Mouse (Mus musculus): ENCODE measurements around the gene Mapk9.

The Mapk9 gene

DNA sequence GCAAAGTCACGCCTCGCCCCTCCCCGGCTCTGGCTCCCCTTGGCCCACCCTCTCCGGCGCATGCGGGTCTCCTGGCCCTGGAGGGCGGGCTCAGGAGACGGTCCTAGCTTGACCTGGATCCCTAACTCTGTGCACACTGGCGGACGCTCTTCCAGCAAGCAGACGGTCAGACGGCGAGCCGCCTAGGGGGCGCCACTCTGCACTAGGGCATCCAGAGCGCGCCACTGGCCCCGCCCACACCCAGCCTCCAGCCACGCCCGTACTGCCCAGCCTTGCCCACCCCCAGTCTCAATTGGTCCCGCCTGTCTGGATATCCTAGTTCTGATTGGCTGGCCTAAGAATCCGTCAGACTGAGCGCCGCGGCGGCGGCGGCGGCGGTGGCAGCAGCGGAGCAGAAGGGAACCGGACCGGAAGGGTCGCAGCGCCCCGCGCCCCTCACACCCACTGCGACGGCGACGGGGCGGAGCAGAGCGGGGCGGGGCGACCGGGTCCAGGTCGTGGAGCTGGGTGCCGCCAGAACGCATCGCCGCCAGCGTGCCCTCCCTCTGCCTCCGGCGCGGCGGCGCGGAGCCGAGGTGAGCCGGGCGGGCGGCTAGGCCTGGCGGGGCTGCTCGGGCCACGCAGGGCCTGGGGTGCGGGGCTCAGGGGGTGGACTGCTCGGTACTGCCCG is at the start of gene Mapk9:
Mapk9 (plus strand) TSS at position 351 of the 670 bp plus-strand sequence.
- TF ChIP-seq GATA4 (IDR thresholded peaks at IDR 0.05; ENCODE audit: insufficient replicate concordance, low read length): peak; percentile 61; the same call in 1 of the 2 replicates

DNA sequence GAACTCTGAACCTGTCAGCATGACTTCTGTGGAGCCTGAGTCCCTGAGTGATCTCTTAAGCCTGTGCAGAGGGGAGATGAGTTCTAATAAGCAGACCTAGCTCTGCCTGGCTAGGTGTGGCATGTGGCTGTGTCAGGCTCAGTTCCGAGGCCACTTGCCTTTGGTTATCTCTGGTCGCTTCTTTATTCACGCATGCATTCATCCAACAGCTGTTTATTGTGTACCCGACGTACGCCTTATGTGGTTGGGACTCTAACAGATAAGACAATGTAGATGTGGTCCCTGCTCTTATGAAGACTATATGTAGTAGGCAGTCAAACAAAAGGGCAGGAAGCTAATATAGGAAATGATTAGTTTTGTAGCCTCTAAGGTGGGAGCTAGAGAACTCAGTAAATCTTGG is 47.6 kb upstream of the Mapk9 start:
- no peak for TF ChIP-seq GATA4 (IDR thresholded peaks at IDR 0.05; ENCODE audit: insufficient replicate concordance, low read length)

DNA sequence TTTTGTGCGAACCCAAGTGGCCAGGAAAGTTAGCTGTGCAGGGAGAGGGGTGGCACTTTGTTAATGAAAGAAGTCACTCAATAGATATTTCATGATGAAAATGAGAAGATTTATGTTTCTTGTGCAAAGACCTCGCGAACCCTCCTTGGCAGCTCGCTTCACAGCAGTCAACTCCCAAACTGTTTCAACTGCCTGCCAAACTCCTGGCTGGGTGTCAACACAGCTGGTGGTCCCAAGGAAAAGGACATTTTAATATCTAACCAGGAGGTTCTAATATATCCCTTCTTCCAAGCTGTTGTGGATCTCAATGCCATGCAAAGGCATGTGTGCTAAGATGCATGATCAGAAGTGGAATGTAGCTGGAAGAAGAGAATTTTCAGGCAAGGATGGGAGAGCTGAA is 45.0 kb upstream of the Mapk9 start:
- no peak for TF ChIP-seq GATA4 (IDR thresholded peaks at IDR 0.05; ENCODE audit: insufficient replicate concordance, low read length)

DNA sequence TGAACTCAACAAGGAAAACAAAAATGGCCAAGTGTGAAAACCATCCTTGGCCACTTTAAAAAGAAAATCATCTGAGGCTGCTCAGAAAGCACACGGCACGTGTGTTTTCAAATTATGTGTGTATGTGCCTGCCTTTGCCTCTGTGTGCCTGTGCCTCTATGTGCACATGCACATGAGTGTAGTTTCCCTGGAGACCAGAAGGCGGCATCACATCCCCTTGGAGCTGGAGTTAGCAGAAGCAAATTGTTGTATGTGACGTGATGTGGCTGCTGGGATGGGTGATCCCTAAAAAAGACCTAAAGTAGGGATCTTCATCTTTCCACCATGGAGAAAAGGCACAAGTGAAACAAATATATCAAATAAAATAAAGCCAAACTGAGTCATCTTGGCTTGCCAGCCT is 42.8 kb upstream of the Mapk9 start:
- TF ChIP-seq GATA4 (IDR thresholded peaks at IDR 0.05; ENCODE audit: insufficient replicate concordance, low read length): no peak

DNA sequence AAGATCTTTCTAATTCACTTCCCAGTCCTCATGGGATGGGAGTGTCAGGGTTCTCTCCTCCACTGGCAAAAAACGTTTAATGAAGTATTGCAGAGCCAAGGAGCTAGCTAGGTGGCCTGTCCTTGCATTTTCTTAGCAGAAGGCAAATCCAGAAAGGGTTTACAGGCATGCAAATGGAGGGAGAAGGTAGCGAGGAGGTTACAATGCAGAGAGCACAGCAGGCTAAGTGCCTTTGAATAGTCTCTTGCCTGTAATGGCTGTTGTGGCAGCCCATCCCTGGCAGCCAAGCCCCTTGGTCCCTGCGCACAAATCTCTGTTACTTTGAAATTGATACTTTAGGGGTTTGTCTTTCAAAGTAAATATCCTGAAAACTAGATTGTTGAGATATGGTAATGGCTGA is 40.3 kb upstream of the Mapk9 start:
- no peak for TF ChIP-seq GATA4 (IDR thresholded peaks at IDR 0.05; ENCODE audit: insufficient replicate concordance, low read length)

DNA sequence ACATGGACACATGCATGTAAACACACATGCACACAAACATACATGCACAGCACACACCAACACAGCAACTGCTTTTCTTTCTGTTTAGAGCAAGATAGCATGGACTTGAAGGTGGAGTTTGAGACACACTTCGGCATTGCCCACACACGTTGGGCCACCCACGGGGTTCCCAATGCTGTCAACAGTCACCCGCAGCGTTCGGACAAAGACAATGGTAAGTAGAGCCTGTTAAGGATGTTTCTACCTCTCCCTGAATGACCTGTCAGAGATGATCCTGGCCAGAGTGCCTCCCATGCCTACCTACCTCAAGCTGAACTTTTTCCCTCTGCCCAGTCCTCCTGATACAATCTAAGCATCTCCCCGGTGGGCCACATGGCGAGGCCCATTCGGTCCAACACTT is 37.6 kb upstream of the Mapk9 start:
- no peak for TF ChIP-seq GATA4 (IDR thresholded peaks at IDR 0.05; ENCODE audit: insufficient replicate concordance, low read length)

DNA sequence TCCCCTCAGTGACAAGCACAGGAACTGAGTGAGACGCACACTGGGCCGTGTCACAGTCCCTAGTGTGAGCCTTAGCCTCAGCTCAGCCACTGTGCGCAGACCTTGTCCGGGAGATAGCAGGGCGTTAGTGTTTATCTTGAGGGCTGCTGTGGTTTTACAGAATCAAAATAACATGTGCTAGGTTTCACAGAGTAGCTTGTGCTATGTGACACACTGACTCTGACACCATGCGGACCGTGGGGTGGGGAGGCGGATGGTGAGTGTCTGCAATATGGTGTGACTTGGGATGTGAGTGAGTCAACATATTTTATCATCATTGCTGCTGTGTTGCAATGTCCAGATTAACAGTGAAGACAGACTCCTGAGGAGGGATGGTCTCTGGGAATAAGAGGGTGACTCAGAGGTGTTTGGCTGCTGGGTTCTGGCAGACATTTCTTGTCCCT is 35.4 kb upstream of the Mapk9 start:
- no peak for TF ChIP-seq GATA4 (IDR thresholded peaks at IDR 0.05; ENCODE audit: insufficient replicate concordance, low read length)

DNA sequence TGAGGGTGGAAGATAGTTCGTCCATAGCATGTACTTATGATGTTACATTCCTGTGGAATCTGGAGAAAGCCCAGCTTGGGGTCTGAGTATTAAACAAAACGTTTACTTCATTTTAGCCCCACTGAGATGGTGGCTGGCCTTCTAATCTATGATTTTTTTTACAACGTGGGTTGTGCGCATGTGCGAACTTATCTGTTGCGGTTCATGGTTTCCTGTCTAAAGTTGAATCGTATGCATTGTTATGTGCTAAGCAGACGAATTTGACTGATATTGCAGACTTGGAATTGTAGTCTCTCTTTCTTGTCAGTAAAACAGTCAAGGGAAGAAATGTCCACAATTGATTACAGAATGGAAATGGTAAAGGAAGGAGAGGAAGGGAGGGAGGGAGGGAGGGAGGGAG is 34.7 kb upstream of the Mapk9 start:
- TF ChIP-seq GATA4 (IDR thresholded peaks at IDR 0.05; ENCODE audit: insufficient replicate concordance, low read length): no peak

DNA sequence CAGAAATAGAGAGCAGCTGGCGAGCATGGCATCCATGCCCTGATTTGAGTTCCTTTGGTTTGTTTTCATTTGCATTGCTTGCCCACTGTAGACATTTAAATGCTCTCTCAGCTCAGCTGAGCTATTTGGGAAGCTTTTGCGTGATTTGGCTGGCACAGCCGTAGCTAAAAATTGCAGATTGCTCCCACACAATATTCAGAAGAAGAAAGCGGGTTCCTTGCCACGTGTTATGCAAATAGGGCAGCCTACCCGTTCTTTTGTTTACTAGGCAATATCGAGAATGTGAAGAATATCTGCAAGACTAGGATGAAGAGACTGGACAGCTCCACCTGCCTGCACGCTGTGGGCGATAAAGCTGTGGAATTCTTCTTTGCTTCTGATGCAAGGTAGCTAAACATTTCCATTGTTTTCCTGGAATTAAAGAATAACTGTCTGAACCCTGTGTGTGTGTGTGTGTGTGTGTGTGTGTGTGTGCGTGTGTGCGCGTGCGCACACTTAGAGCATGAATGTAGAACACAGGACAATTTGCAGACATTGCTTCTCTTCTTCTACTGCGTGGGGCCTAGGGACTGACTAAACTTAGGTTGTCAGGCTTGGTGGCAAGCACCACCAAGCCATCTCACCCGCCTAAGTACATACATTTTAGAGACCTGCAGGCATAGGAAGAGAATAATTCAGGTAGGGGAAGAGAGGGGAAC is 27.5 kb upstream of the Mapk9 start:
- TF ChIP-seq GATA4 (IDR thresholded peaks at IDR 0.05; ENCODE audit: insufficient replicate concordance, low read length): no peak

DNA sequence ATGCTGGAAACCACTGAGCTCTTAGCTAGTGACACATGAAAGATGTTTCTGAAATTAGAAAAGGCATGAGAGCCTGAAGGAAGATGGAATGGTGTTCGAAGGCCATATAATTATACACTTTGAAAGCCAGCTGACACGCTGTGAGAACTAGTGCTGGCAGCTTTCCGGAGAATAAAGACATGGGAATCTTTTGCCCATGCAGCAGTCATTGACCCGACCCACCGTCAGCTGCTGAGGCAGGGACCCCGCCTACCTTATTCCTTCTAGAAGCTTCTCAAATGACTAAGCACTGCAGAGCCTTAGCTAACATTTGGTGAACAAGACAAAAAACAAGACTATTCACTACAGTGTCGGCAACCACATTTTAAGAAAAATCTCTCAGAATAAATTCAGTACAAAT is 26.9 kb upstream of the Mapk9 start:
- TF ChIP-seq GATA4 (IDR thresholded peaks at IDR 0.05; ENCODE audit: insufficient replicate concordance, low read length): no peak

DNA sequence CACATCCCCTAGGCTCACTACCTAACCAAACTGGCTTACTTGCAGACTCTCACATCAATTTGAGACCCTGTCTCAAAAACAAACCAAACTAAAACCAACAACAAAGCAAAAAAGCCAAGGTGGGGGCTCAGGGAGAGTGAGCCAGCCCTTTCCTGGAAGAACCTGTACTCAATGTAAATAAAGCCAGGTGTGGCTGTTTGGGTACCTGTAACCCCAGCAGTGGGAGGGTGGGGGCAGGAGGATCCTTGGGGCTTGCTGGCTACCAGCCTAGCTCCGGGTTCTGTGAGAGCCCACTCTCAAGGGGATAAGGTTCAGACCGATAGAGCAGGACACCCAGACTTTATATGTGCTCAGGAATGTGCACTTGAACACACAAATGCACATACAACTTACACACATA is 25.6 kb upstream of the Mapk9 start:
- no peak for TF ChIP-seq GATA4 (IDR thresholded peaks at IDR 0.05; ENCODE audit: insufficient replicate concordance, low read length)

DNA sequence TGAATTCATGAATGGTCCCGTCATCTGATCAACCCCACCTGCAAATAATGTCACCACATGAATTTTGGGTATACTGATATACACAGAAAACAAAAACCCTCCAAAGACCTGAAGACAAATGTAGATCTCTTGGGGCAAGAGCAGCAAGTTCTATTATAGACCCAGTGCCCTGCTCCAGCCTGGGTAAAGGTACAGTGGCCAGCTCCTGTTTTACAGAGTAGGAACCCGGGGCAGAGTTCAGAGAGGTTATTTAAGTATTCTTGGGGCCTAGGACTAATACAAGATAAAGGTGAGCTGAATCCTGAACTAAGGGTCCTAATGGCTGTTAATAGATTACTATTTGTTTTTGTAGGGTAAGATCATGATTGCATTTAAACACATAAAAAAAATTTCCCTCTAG is 25.0 kb upstream of the Mapk9 start:
- TF ChIP-seq GATA4 (IDR thresholded peaks at IDR 0.05; ENCODE audit: insufficient replicate concordance, low read length): no peak

DNA sequence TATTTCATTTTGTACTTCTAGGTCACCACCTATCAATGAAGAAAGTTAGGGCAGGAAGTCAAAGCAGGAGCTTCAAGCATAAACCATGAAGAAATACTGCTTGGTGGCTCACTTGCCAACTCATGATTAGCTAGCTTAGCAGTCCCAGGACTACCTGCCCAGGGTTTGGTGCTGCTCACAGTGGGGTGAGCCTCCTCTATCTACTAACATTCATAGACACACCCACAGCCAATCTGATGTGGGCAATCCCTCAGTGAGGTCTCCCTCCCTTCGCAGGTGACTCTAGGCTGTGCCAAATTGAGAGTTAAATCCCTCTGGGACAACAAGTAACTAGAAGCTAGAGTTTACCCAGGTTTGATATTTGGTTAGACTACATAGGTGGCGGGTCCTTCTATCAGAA is 24.2 kb upstream of the Mapk9 start:
- TF ChIP-seq GATA4 (IDR thresholded peaks at IDR 0.05; ENCODE audit: insufficient replicate concordance, low read length): no peak

DNA sequence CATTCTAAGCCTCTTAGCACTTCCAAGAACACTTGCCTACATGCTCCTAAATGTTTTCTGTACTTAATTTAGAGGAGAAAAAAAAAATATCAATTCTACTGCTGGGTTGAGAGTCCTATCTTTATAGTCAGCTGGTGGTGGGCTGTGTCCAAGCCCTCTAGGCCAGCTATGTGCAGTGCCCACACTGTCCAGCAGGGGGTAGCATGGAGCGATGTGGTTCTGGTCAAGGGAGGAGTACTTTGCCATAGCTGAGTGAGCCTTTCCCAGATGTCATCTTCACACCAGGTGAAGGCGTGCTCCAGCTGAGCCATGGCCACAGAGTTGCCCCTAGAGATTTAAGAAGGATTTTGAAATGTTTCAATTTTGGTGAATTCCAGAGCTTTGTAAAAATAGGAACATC is 21.7 kb upstream of the Mapk9 start:
- TF ChIP-seq GATA4 (IDR thresholded peaks at IDR 0.05; ENCODE audit: insufficient replicate concordance, low read length): no peak

DNA sequence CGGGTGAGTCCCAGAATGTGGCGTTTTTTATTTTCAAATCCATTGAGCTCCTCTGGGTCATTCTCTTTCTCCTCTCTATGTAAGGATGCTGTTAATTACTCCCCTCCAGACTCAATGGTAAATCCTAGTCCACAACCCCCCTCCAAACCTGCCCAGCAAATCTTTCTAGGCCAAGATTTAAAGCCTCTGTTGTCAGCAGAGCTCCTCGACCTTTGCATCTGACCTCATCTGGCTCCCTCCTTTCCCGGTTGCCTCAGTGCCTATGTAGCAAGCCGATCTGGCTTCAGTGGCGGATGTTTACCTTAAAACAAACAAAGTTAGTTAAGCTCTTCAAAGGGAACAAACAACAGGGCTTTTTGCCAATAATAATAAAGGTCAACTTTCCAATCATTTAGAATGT is 19.3 kb upstream of the Mapk9 start:
- no peak for TF ChIP-seq GATA4 (IDR thresholded peaks at IDR 0.05; ENCODE audit: insufficient replicate concordance, low read length)

DNA sequence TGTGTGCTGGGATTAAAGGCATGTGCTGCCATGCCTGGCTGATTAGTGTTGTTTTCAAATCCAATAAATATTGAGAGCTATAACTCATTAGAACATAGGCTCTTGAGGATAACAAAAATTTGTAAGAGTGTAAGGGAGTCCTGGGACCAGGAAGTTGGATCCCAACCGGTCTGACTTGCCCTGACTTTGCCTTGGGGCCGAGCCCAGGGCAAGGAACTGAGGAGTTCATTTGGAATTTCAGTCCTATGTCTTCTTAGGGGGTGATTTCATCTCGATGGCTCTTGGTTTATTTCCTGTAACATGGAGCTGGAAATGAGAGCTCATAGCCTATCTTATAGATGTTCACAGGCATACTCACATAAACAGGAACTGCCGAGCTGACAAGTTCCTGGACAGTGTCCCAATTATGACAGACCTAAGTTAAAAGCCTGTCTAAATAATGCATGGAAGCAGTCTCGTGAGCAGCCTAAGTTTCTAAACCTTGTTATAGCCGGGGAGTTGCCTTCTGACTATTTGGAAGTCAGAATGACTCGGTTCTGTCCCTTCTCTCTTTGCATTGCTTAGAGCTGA is 17.3 kb upstream of the Mapk9 start:
- no peak for TF ChIP-seq GATA4 (IDR thresholded peaks at IDR 0.05; ENCODE audit: insufficient replicate concordance, low read length)
